Mouse (Mus musculus) midbrain, embryonic 13.5 days (tissue): ENCODE data around the gene Defb36. TPM values are rescaled to one million over a fixed set of nuclear protein-coding genes. Genes with fewer than 3 reads are reported as not detected.
A peak's percentile ranks its signal among the peaks of the same experiment; 100 is the strongest.

Source experiments
- ATAC-seq: fragments of 200-750 bp; cut with Nextera tagmentation; 2 replicates; pipeline ENCODE4 v1.8.0; 2017; ENCODE audit warnings: mild to moderate bottlenecking, moderate TSS enrichment, moderate library complexity
- H3K27ac ChIP-seq: fragments of 300-500 bp; sonication (generic); 2 replicates; pipeline ENCODE4 v1.5.1; 2015; ENCODE audit warnings: inconsistent platforms, mild to moderate bottlenecking, moderate library complexity
- H3K27me3 ChIP-seq: fragments of 300-500 bp; sonication (generic); 2 replicates; pipeline ENCODE4 v1.6.1; 2015; ENCODE audit warnings: mild to moderate bottlenecking, inconsistent platforms
- H3K36me3 ChIP-seq: fragments of 300-500 bp; sonication (generic); 2 replicates; pipeline ENCODE4 v1.6.1; 2015; ENCODE audit warnings: mild to moderate bottlenecking, inconsistent platforms
- H3K4me1 ChIP-seq: fragments of 300-500 bp; sonication (generic); replicated peaks from 2 replicates; pipeline ENCODE4 v1.6.1; 2015; ENCODE audit warnings: inconsistent platforms
- H3K4me2 ChIP-seq: fragments of 300-500 bp; sonication (generic); replicated peaks from 2 replicates; pipeline ENCODE4 v1.6.1; 2015; ENCODE audit warnings: moderate library complexity, mild to moderate bottlenecking, inconsistent platforms
- H3K4me3 ChIP-seq: fragments of 300-500 bp; sonication (generic); replicated peaks from 2 replicates; pipeline ENCODE4 v1.5.1; 2015; ENCODE audit warnings: mild to moderate bottlenecking, inconsistent platforms
- H3K9ac ChIP-seq: fragments of 300-500 bp; sonication (generic); replicated peaks from 2 replicates; pipeline ENCODE4 v1.6.1; 2015; ENCODE audit warnings: mild to moderate bottlenecking, inconsistent platforms
- H3K9me3 ChIP-seq: fragments of 300-500 bp; sonication (generic); 2 replicates; pipeline ENCODE4 v1.6.1; 2016; ENCODE audit warnings: mild to moderate bottlenecking, inconsistent platforms
- WGBS: fragments of 180-500 bp; shearing (Covaris S2); methylation state at CpG from one replicate; pipeline ENCODE4 v1.1.7; 2015; 5-methylcytosine and 5-hydroxymethylcytosine counted together
- polyA plus RNA-seq: library from polyadenylated mRNA; unstranded; fragments of >200 nt; fragmentation: Nextera tagmentation; extraction: Ambion mirVana; gene quantifications from 2 replicates; pipeline ENCODE4 v1.2.1, GENCODE M21; 2015

Gene Defb36
- polyA plus RNA-seq, 1 experiment from 2014 or later, result not detected

GRCm38 (mm10) chr2:152624566-152624965 lies 20.4 kb downstream of the Defb36 start:
- Histone ChIP-seq H3K4me3 (no peak overlapping the region), H3K27ac (no peak overlapping the region), H3K36me3 (no peaks in the 10 kb centered on the region), H3K27me3 (peaks cover 39% of the 10 kb centered on the region), H3K4me2 (no peak overlapping the region), H3K4me1 (peaks cover 25% of the 10 kb centered on the region), H3K9me3 (no peaks in the 10 kb centered on the region), H3K9ac (no peak overlapping the region)
- ATAC-seq, result no peak
- 87% methylated on average over 2 of the region's 2 CpGs for WGBS

- Histone ChIP-seq H3K4me2 (no peak overlapping the region), H3K36me3 (no peaks in the 10 kb centered on the region), H3K4me3 (no peak overlapping the region), H3K27ac (no peak overlapping the region), H3K9ac (no peak overlapping the region), H3K9me3 (no peaks in the 10 kb centered on the region), H3K4me1 (peaks cover 25% of the 10 kb centered on the region), H3K27me3 (peaks cover 43% of the 10 kb centered on the region)
- ATAC-seq, result peak; percentile 69
- WGBS, result 4% methylated on average over 1 of the region's 1 CpGs
These were observed 21.1 kb downstream of the Defb36 start for GRCm38 (mm10) chr2:152625256-152625655.

GRCm38 (mm10) chr2:152626774-152627591 lies 22.9 kb downstream of the Defb36 start, which contains the start of gene Rem1:
Gene Rem1 (plus strand): TSS chr2:152626951.
- peak within 1 kb of the TSS; percentile 28 for H3K4me3 ChIP-seq
- peak; percentile 22; the same call in 1 of the 2 replicates for ATAC-seq
- peaks cover 25% of the 10 kb centered on the region for H3K4me1 ChIP-seq
- 2% methylated on average over 59 of the region's 59 CpGs for WGBS
- H3K27ac ChIP-seq, result no peak within 1 kb of the TSS
- H3K9me3 ChIP-seq, result no peaks in the 10 kb centered on the region
- H3K4me2 ChIP-seq, result peak within 1 kb of the TSS; percentile 52
- no peaks in the 10 kb centered on the region for H3K36me3 ChIP-seq
- H3K9ac ChIP-seq, result peak within 1 kb of the TSS; percentile 46; the same call in 1 of the 2 replicates
- peaks cover 43% of the 10 kb centered on the region for H3K27me3 ChIP-seq

GRCm38 (mm10) chr2:152628066-152628465 lies 23.9 kb downstream of the Defb36 start:
- peaks cover 25% of the 10 kb centered on the region for H3K4me1 ChIP-seq
- no peak overlapping the region for H3K9ac ChIP-seq
- no peak for ATAC-seq
- no peak overlapping the region for H3K4me2 ChIP-seq
- no peaks in the 10 kb centered on the region for H3K36me3 ChIP-seq
- no peak overlapping the region for H3K27ac ChIP-seq
- H3K27me3 ChIP-seq, result peaks cover 43% of the 10 kb centered on the region
- WGBS, result 42% methylated on average over 17 of the region's 17 CpGs
- H3K4me3 ChIP-seq, result no peak overlapping the region
- no peaks in the 10 kb centered on the region for H3K9me3 ChIP-seq

- Histone ChIP-seq H3K4me2 (no peak overlapping the region), H3K4me1 (peaks cover 30% of the 10 kb centered on the region), H3K27ac (no peak overlapping the region), H3K4me3 (no peak overlapping the region), H3K36me3 (no peaks in the 10 kb centered on the region), H3K9me3 (no peaks in the 10 kb centered on the region), H3K9ac (no peak overlapping the region), H3K27me3 (peaks cover 43% of the 10 kb centered on the region)
- WGBS, result 66% methylated on average over 3 of the region's 3 CpGs
- no peak for ATAC-seq
These were observed 25.1 kb downstream of the Defb36 start for GRCm38 (mm10) chr2:152629239-152629638.

GRCm38 (mm10) chr2:152629904-152630303 lies 25.8 kb downstream of the Defb36 start:
- H3K4me3 ChIP-seq, result no peak overlapping the region
- H3K4me1 ChIP-seq, result peaks cover 30% of the 10 kb centered on the region
- ATAC-seq, result no peak
- peaks cover 43% of the 10 kb centered on the region for H3K27me3 ChIP-seq
- no peaks in the 10 kb centered on the region for H3K9me3 ChIP-seq
- no peak overlapping the region for H3K27ac ChIP-seq
- WGBS, result 90% methylated on average over 6 of the region's 6 CpGs
- H3K9ac ChIP-seq, result no peak overlapping the region
- H3K36me3 ChIP-seq, result no peaks in the 10 kb centered on the region
- no peak overlapping the region for H3K4me2 ChIP-seq

- Histone ChIP-seq H3K9ac (no peak overlapping the region; the same call in 1 of the 2 replicates), H3K4me3 (no peak overlapping the region), H3K4me1 (peaks cover 5% of the 10 kb centered on the region), H3K9me3 (no peaks in the 10 kb centered on the region), H3K27me3 (peaks cover 15% of the 10 kb centered on the region), H3K4me2 (peak overlapping the region; percentile 19), H3K36me3 (no peaks in the 10 kb centered on the region), H3K27ac (no peak overlapping the region)
- 43% methylated on average over 17 of the region's 17 CpGs for WGBS
- ATAC-seq, result no peak
These were observed 29.2 kb downstream of the Defb36 start for GRCm38 (mm10) chr2:152633334-152633733.

GRCm38 (mm10) chr2:152634311-152634710 lies 30.2 kb downstream of the Defb36 start:
- WGBS, result 76% methylated on average over 29 of the region's 29 CpGs
- Histone ChIP-seq H3K9ac (no peak overlapping the region), H3K4me3 (no peak overlapping the region)

GRCm38 (mm10) chr2:152636246-152637005 lies 32.3 kb downstream of the Defb36 start:
- Histone ChIP-seq H3K4me3 (no peak overlapping the region), H3K36me3 (no peaks in the 10 kb centered on the region), H3K9me3 (no peaks in the 10 kb centered on the region), H3K27ac (no peak overlapping the region), H3K9ac (no peak overlapping the region), H3K27me3 (no peaks in the 10 kb centered on the region), H3K4me1 (peaks cover 18% of the 10 kb centered on the region), H3K4me2 (no peak overlapping the region)
- ATAC-seq, result no peak
- WGBS, result 76% methylated on average over 23 of the region's 23 CpGs

More at GRCm38 (mm10) chr2:152634311-152634710, 30.2 kb downstream of the Defb36 start:
- no peak overlapping the region for H3K27ac ChIP-seq
- H3K27me3 ChIP-seq, result 0 out of 2 replicates have a peak, but pooled peaks cover 6% of the 10 kb centered on the region
- no peak overlapping the region for H3K4me2 ChIP-seq
- no peaks in the 10 kb centered on the region for H3K36me3 ChIP-seq
- ATAC-seq, result no peak
- H3K4me1 ChIP-seq, result peaks cover 9% of the 10 kb centered on the region
- no peaks in the 10 kb centered on the region for H3K9me3 ChIP-seq

GRCm38 (mm10) chr2:152637006-152637322 lies 32.8 kb downstream of the Defb36 start:
- Histone ChIP-seq H3K4me3 (no peak overlapping the region), H3K27ac (no peak overlapping the region), H3K36me3 (no peaks in the 10 kb centered on the region), H3K27me3 (no peaks in the 10 kb centered on the region), H3K4me1 (peaks cover 18% of the 10 kb centered on the region), H3K9me3 (no peaks in the 10 kb centered on the region), H3K9ac (no peak overlapping the region), H3K4me2 (no peak overlapping the region)
- WGBS, result 87% methylated on average over 6 of the region's 6 CpGs
- no peak for ATAC-seq

GRCm38 (mm10) chr2:152637381-152637780 lies 33.3 kb downstream of the Defb36 start:
- WGBS, result 90% methylated on average over 4 of the region's 4 CpGs
- Histone ChIP-seq H3K9me3 (no peaks in the 10 kb centered on the region), H3K27me3 (no peaks in the 10 kb centered on the region), H3K4me3 (no peak overlapping the region), H3K36me3 (no peaks in the 10 kb centered on the region), H3K9ac (no peak overlapping the region), H3K27ac (no peak overlapping the region), H3K4me1 (peaks cover 18% of the 10 kb centered on the region), H3K4me2 (no peak overlapping the region)
- no peak for ATAC-seq

GRCm38 (mm10) chr2:152638865-152639264 lies 34.7 kb downstream of the Defb36 start:
- ATAC-seq, result no peak
- Histone ChIP-seq H3K27me3 (no peaks in the 10 kb centered on the region), H3K36me3 (no peaks in the 10 kb centered on the region), H3K4me2 (no peak overlapping the region), H3K27ac (no peak overlapping the region), H3K4me3 (no peak overlapping the region), H3K9me3 (no peaks in the 10 kb centered on the region), H3K9ac (no peak overlapping the region), H3K4me1 (peaks cover 14% of the 10 kb centered on the region)
- 61% methylated on average over 6 of the region's 6 CpGs for WGBS
